Mouse (Mus musculus) cerebellum, adult 2 months (tissue): ENCODE data around the gene Kctd7. TPM values are rescaled to one million over a fixed set of nuclear protein-coding genes. Genes with fewer than 3 reads are reported as not detected.

ENCODE experiments used
- DNase-seq, 2 experiments: peaks; one replicate each; pipeline ENCODE4 v3.0.0; 2021
- H3K27ac ChIP-seq: fragments of 200-500 bp; 2 replicates; pipeline ENCODE4 v1.5.1; 2012; ENCODE audit warnings: low read length, control low read depth, inconsistent platforms; ENCODE audit not compliant: insufficient read depth
- H3K27me3 ChIP-seq: fragments of 200-500 bp; 2 replicates; pipeline ENCODE4 v1.6.1; 2012; ENCODE audit warnings: inconsistent platforms, mild to moderate bottlenecking, low read length, moderate library complexity; ENCODE audit not compliant: control insufficient read depth, insufficient read depth
- H3K4me1 ChIP-seq: fragments of 200-500 bp; 2 replicates; pipeline ENCODE4 v1.6.1; 2011; ENCODE audit warnings: low read length; ENCODE audit not compliant: control insufficient read depth, insufficient read depth
- H3K4me3 ChIP-seq: fragments of 200-500 bp; replicated peaks from 2 replicates; pipeline ENCODE3; 2011; ENCODE audit warnings: mild to moderate bottlenecking, low read depth, low read length, control low read depth; ENCODE audit not compliant: insufficient read depth
- CTCF ChIP-seq: fragments of 200-500 bp; IDR thresholded peaks from 2 replicates; pipeline ENCODE4 v1.5.1; 2011; ENCODE audit warnings: low read depth, mild to moderate bottlenecking, control low read depth, low read length, moderate library complexity, borderline replicate concordance; ENCODE audit not compliant: insufficient read depth
- POLR2A ChIP-seq: fragments of 200-500 bp; IDR thresholded peaks from 2 replicates; pipeline ENCODE4 v1.6.1; 2011; ENCODE audit warnings: low read length, control low read depth, borderline replicate concordance; ENCODE audit not compliant: insufficient read depth
- WGBS: fragments of 180-500 bp; shearing (Covaris S2); methylation state at CpG from one replicate; pipeline ENCODE4 v1.1.7; 2018; 5-methylcytosine and 5-hydroxymethylcytosine counted together
- polyA plus RNA-seq: library from polyadenylated mRNA; depleted of rRNA; stranded (reverse); fragments of >200 nt; gene quantifications from 2 replicates; pipeline ENCODE4 v1.2.3, GENCODE M21; 2012

The Kctd7 gene
- polyA plus RNA-seq, 1 experiment = 13.9 TPM

- TF ChIP-seq CTCF = no peak
- no peak for TF ChIP-seq POLR2A
- H3K27me3 ChIP-seq = no peaks in the 10 kb centered on the region
- WGBS = 90% methylated on average over 12 of the region's 12 CpGs
- no peak overlapping the region for H3K27ac ChIP-seq
- DNase-seq = no peak
- no peaks in the 10 kb centered on the region; the same call in 1 of the 2 replicates for H3K4me1 ChIP-seq
- no peak overlapping the region for H3K4me3 ChIP-seq
Observed at GRCm38 (mm10) chr5:130116116-130116515, 28.5 kb upstream of the Kctd7 start.

DNA sequence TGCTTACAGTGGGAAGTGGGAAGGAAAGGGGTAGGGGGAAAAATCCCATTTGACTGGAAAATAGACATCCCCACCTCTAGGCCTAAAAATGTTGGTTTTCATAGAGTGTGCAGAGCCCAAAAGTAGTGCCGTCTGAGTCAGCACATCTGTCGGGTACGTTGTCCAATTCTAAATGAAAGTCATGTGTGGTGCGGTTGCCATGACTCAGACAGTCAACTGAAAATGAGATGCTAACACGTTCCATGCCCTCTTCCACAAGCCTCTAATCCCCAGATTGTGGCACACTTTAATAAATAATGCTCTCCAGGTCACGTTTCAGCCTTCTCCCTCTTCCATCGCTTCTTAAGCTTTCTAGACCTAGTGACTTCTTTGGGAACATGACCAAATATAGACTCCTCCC, 27.8 kb upstream of the Kctd7 start:
- Histone ChIP-seq H3K4me3 (no peak overlapping the region), H3K4me1 (no peaks in the 10 kb centered on the region; the same call in 1 of the 2 replicates), H3K27me3 (no peaks in the 10 kb centered on the region), H3K27ac (no peak overlapping the region)
- no peak for DNase-seq
- 79% methylated on average over 7 of the region's 7 CpGs for WGBS
- TF ChIP-seq POLR2A (no peak), CTCF (no peak)

GRCm38 (mm10) chr5:130117932-130118331, 26.7 kb upstream of the Kctd7 start:
- no peak for DNase-seq
- no peak for TF ChIP-seq CTCF
- no peak for TF ChIP-seq POLR2A
- Histone ChIP-seq H3K27ac (no peak overlapping the region), H3K4me1 (no peaks in the 10 kb centered on the region; the same call in 1 of the 2 replicates), H3K4me3 (no peak overlapping the region), H3K27me3 (no peaks in the 10 kb centered on the region)
- WGBS = 84% methylated on average over 6 of the region's 6 CpGs

GRCm38 (mm10) chr5:130119236-130119635, 25.4 kb upstream of the Kctd7 start:
- 67% methylated on average over 3 of the region's 3 CpGs for WGBS
- TF ChIP-seq POLR2A (no peak), CTCF (no peak)
- no peak for DNase-seq
- H3K4me1 ChIP-seq = no peaks in the 10 kb centered on the region; the same call in 1 of the 2 replicates
- H3K4me3 ChIP-seq = no peak overlapping the region
- H3K27me3 ChIP-seq = no peaks in the 10 kb centered on the region
- H3K27ac ChIP-seq = no peak overlapping the region

DNA sequence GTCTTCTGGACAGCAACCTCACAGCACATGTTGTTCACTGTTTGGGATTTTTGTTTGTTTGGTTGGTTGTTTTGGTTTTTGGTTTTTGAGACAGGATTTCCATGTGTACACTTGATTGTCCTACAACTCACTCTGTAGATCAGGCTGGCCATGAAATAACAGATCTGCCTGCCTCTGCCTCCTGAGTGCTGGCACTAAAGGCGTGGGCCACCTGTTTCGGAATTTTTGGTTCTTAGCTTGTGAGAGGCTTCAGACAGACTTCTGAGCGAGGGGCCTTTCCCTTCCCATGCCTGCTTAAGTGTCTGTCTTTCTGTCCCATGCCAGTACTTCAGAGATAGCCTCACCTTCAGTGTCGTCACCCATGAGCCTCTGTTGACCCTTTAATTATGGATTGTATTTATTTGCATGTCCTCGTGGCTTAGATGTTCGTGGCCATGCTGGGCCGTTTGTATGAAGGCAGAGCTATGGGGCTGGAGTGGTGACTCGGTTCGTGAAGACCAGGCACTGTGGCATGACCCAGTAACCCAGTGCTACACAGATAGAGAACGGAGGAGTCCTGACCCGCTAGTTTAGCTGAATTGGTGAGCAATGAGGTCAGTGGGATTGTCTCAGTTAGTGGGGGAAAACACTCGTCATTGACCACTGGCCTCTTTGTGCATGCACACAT, 24.5 kb upstream of the Kctd7 start:
- H3K4me3 ChIP-seq = no peak overlapping the region
- WGBS = 90% methylated on average over 12 of the region's 12 CpGs
- no peak overlapping the region for H3K27ac ChIP-seq
- TF ChIP-seq CTCF = no peak
- no peak for TF ChIP-seq POLR2A
- no peaks in the 10 kb centered on the region for H3K27me3 ChIP-seq
- H3K4me1 ChIP-seq = no peaks in the 10 kb centered on the region; the same call in 1 of the 2 replicates
- no peak for DNase-seq

- Histone ChIP-seq H3K27ac (no peak overlapping the region), H3K4me1 (no peaks in the 10 kb centered on the region; the same call in 1 of the 2 replicates), H3K27me3 (no peaks in the 10 kb centered on the region), H3K4me3 (no peak overlapping the region)
- TF ChIP-seq POLR2A = no peak
- no peak for TF ChIP-seq CTCF
- 70% methylated on average over 6 of the region's 6 CpGs for WGBS
- DNase-seq = no peak
Observed at GRCm38 (mm10) chr5:130120904-130121303, 23.8 kb upstream of the Kctd7 start.

- no peak overlapping the region for H3K4me3 ChIP-seq
- WGBS = 91% methylated on average over 2 of the region's 2 CpGs
- no peaks in the 10 kb centered on the region for H3K27me3 ChIP-seq
- H3K27ac ChIP-seq = no peak overlapping the region
- no peaks in the 10 kb centered on the region; the same call in 1 of the 2 replicates for H3K4me1 ChIP-seq
- no peak for TF ChIP-seq POLR2A
- TF ChIP-seq CTCF = no peak
- no peak for DNase-seq
Observed at GRCm38 (mm10) chr5:130122355-130122754, 22.3 kb upstream of the Kctd7 start.

DNA sequence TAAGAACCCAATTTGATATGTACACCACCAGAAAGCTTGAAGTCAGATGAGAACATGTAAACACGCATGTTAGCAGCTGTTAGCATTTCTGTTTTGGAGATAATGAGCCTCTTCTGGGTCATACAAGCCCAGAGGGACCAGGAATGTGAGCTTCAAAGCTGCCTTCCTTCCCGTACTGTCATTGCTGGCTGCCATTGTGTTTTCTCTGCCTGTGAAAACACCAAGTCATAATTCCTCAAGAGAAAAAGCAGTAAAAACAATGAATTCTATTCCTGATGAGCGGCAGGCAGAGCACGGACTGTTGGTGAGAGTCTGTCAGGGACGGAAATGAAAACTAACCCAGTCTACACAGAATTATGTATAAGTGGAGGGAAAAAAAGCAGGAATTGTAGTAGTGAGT, 20.4 kb upstream of the Kctd7 start:
- WGBS = 92% methylated on average over 5 of the region's 5 CpGs
- no peak for TF ChIP-seq CTCF
- TF ChIP-seq POLR2A = no peak

More for the DNA sequence above, 20.4 kb upstream of the Kctd7 start:
- no peaks in the 10 kb centered on the region for H3K27me3 ChIP-seq
- no peak overlapping the region for H3K4me3 ChIP-seq
- DNase-seq = no peak
- no peak overlapping the region for H3K27ac ChIP-seq
- no peaks in the 10 kb centered on the region for H3K4me1 ChIP-seq
